Mouse (Mus musculus) kidney, adult 8-10 months (tissue): ENCODE results near the gene Bcas1.
"Not testable (repeated sequence)": the region's sequence is repeated elsewhere in the genome, so short reads cannot be mapped to it uniquely, and the experiment has no call there.

Source experiments
- DNase-seq, 2 experiments: peaks; one replicate each; pipeline ENCODE4 v3.0.0; 2022

The Bcas1 gene

DNA sequence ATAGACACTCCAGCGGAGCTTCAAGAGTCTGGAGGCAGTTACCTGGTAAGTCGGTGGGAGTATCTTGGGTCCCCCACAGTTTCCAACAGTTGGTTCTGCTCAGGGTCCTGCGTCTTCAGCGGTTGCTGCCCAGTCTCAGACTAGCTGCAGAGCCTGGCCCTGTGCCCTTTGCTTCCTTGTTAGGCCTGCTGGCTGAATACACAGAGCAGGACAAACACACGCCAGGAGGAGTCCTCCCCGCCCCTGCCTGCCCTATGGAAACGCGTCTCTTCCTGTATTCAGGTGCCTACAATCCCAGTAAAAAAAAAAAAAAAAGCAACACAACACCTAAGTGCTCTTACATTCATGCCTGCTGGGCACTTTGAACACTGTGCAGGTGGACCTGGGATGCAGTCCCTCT, at the start of gene Bcas1:
Bcas1 (minus strand) TSS at position 142 of the 400 bp plus-strand sequence.
- no peak for DNase-seq

DNA sequence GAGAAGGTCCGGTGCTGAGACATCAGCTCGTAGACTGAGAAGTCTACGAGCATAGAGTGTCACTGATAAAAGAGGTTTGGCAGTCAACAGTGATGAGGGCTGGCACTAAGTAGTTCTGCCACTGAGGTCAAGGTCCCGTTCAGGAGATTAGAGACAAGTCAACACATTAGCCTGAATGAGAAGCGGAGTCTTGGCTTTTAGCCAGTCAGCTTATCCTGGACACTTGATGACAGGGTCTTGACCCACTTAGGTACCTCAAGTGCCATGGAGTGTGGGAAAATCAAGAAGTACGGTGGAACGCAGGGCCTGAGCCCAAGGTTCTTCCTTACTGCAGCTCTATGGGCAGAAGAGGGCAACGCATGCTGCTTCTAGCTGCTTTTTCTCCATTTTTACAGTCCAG, 49.0 kb upstream of the Bcas1 start:
- no peak for DNase-seq

- DNase-seq, result no peak
Measured at GRCm38 (mm10) chr2:170476215-170476614, 48.6 kb upstream of the Bcas1 start.

GRCm38 (mm10) chr2:170475164-170475563, 47.5 kb upstream of the Bcas1 start:
- peak; percentile 72 to 90 for DNase-seq

- no peak for DNase-seq
Measured at GRCm38 (mm10) chr2:170474125-170474524, 46.5 kb upstream of the Bcas1 start.

GRCm38 (mm10) chr2:170470591-170470990, 42.9 kb upstream of the Bcas1 start:
- DNase-seq, result no peak

- peak; percentile 90 to 94 for DNase-seq
Measured at GRCm38 (mm10) chr2:170469616-170470308, 42.1 kb upstream of the Bcas1 start.

GRCm38 (mm10) chr2:170468009-170468408, 40.4 kb upstream of the Bcas1 start:
- peak in 1 of 2 experiments; percentile 55 for DNase-seq

DNA sequence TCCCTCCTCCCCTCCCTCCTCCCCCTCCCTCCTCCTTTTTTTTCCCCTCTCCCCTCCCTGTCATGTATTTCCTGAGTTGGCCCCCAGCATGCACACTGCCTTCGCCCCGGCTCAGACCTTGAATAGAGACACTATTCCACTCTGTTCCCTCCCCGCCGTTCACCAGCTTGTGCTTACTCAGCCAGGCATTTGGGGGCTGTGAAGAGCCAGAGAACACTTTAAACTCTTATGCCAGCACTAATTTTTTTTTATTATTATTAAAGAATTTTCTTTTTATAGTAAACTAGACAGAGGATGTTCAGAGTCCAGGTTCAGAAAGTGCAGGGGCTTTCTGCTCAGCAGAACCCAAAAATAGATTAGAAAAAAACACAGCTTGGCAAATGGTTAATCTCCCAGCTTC, 37.2 kb upstream of the Bcas1 start:
- peak; percentile 76 to 77 for DNase-seq

- peak; percentile 86 to 87 for DNase-seq
Measured at GRCm38 (mm10) chr2:170461652-170462051, 34.0 kb upstream of the Bcas1 start.

DNA sequence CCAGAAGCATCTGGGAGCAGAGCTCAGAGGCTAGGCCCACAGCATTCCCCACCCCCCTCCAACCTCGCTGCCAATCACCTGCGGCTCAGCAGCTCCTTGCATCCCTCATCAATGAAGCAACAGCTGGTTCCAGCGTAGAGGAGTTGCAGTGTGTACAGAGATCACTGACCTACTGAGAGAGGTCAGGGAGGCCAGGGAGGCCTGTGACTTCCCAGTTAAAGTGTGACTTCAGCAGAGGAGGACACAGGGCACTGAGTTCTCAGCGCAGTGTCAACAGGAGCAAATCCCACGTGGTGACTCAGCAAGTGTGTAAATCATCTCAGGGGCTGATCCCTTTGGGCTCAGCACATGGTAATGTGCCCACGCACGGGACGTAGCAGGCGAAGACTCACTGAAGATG, 32.2 kb upstream of the Bcas1 start:
- peak; percentile 83 to 85 for DNase-seq

DNA sequence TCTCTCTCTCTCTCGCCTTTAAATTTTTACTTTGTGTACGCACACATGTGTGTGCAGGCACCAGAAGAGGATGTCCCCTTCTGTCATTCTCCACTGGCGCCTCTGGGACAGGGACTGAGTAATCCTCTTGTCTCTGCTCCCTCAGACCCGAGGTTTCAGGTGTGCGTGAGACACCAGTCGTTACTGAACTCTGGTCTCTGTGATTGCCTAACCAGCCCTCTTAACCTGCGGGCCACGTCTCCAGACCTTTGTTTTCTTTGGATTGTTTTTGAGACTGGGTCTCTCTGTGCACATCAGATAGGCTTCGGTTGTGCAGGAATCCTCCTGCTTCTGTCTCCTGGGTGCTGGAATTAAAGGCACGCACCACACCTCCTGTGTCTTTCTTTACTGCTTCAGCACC, 31.5 kb upstream of the Bcas1 start:
- no peak for DNase-seq

DNA sequence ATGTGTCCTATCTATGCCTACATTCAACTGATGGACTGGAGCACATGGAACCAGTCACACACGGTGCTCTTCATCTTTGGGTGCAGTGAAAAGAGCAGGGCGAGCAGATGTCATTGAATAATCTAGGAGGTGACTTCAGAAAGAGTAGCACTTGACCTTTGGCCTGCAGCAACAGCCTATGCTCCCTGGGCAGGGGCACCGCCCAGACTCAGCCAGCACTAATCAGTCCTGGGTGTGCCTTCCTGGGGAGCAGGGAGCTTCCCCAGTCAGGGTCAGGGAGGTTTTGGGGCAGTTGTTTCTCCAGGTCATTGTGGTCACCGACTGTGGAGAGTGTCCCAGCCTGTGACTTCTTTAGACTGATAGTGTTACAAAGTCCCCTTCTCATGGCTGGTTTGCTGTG, 26.2 kb upstream of the Bcas1 start:
- not testable (repeated sequence) for DNase-seq

GRCm38 (mm10) chr2:170450933-170451332, 23.3 kb upstream of the Bcas1 start:
- DNase-seq, result peak; percentile 78 to 93

GRCm38 (mm10) chr2:170447651-170448050, 20.0 kb upstream of the Bcas1 start:
- no peak for DNase-seq

DNA sequence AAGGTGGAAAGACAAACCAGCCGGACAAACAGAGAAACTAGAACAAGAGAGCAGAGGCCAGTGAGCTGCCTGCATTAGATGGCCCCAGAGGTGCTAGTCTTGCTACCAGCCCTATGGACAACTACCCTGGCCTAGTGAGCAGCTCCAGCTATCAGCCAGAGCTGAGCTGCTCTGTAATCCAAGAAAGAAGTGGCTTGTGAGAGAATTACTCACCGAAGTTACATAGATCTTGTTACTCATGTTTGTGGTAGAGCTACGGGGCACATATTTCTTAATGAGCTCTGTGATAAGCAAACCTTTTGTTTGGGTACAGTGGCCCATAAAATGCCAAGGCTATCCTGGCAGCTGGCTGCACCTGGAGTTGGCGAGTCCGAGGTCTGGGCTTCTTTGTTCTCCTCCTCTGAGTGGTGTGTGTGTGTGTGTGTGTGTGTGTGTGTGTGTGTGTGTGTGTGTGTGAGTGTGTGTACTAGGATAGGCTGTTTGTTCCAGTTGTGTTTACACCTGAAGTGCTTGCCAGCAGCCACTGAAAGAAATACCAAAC, 19.3 kb upstream of the Bcas1 start:
- DNase-seq, result no peak

- no peak for DNase-seq
Measured at GRCm38 (mm10) chr2:170445861-170446260, 18.2 kb upstream of the Bcas1 start.

GRCm38 (mm10) chr2:170442535-170442934, 14.9 kb upstream of the Bcas1 start:
- peak in 1 of 2 experiments; percentile 71 for DNase-seq

GRCm38 (mm10) chr2:170438782-170439181, 11.1 kb upstream of the Bcas1 start:
- DNase-seq, result peak in 1 of 2 experiments; percentile 24

GRCm38 (mm10) chr2:170436204-170436603, 8.6 kb upstream of the Bcas1 start:
- DNase-seq, result no peak

- DNase-seq, result no peak
Measured at GRCm38 (mm10) chr2:170432152-170432551, 4.5 kb upstream of the Bcas1 start.

DNA sequence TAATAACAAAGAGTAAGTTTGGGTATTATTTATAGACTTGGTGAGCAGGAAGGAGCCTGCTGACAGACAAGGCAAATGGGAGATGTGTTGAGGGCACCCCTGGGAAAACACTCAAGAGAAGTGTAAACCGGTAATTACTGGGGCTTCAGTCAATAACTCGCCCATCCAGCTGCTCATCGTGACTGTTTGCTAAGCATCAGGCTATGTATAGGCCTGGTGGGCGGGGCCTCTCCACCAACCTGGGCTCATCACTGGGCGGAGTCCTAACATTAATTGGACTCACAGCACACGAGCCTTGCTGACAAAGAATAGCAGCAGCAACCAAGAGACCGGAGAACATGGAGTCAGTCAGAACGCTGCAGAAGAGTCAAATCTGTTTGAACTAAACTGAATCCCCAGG, 1.3 kb upstream of the Bcas1 start:
- no peak for DNase-seq

DNA sequence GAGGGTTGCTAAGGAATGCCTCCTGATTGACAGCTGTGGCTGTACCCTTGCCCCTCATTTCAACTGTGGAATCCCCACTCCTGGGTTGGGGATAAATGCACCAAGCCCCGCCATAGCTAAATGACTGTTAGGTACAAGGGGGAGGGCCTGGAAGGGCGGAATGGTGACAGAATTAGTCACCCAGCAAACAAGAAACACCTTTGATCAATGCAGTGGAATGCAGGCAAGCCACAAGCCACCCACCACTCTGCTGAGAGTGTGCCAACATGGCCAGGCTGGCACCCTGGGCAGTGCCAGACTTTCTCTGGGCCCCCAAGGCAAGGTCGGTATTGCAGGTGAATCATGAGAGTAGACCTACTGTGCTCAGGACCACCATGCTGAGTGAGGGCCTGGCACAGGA, 3.5 kb downstream of the Bcas1 start:
- DNase-seq, result no peak

DNA sequence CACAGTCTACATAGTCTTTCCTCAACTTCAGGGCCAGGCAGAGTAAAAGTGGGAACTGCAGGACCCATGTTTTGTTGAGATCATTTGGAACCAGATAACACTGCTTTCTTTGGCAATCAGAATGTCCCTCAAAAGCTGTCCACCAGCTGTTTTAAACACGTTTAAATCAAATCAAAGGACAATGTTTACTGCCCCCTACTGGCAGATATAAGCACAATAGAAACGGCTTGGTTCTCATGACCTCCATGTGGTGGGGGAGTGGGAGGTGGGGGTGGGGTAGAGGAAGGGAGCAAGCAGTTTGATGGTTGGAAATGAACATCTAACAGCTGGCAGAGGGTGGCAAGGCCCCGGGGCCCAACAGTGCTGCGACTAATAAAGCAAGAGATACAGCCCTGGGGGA, 5.7 kb downstream of the Bcas1 start:
- DNase-seq, result no peak

DNA sequence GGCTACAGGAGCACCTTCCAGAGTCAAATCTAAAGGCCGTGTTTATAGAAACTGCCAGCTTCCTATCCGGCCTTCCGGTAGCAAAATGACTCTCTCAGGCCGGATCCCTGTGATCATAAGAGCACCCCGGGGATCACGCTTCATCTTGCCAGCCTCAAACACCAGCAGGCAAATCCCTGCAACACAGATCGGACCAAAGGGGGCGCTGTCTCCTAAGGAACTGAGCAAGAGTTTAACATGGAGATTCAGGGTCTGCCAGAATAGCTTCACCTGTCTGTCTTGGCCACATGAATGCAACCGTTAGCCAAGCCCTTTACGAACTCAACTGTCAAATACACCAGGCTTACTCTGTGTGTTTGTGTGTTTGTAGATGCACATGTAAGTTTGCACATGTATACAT, 8.9 kb downstream of the Bcas1 start:
- DNase-seq, result peak in 1 of 2 experiments; percentile 13
